Mouse (Mus musculus): ENCODE results near the gene Unk.

- TF ChIP-seq CTCF (IDR thresholded peaks at IDR 0.05; ENCODE audit: low read depth, low read length) (no peak), POLR2A (IDR thresholded peaks at IDR 0.05; ENCODE audit: borderline replicate concordance, low read depth, low read length) (no peak)
Observed at GRCm38 (mm10) chr11:115995256-115995655, 34.9 kb upstream of the Unk start.
